Mouse (Mus musculus): ENCODE results near the gene Tmem233. TPM values are rescaled to one million over a fixed set of nuclear protein-coding genes. Genes with fewer than 3 reads are reported as not detected.

Tmem233 gene
- polyA plus RNA-seq, 1 experiment from 2014 or later = not detected

DNA sequence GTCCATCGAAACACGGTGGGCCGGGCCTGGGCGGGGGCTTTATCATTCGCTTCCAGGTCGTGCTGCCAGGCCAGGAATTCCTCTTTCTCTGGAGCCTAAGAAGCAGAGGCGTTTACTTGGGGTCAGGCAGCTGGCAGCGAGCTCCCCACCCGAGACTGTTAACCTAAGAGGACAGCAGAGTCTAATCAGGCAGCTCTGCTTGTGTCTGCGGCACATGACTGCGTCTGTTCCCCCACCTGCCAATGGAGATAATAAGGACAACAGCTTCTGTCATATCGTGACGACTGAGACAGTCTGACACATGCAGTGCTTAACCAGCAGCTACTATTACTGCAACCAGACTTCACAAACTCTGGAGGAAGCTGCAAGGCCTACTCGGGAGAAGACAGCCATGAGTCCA is 61.5 kb downstream of the Tmem233 start:
- Histone ChIP-seq H3K27ac (ENCODE audit: low read depth) (peak overlapping the region; percentile 96), H3K4me3 (ENCODE audit: low read depth, low read length) (peak overlapping the region; percentile 95), H3K4me1 (ENCODE audit: insufficient read depth) (peaks cover 50% of the 10 kb centered on the region), H3K4me2 (ENCODE audit: low read depth, low read length) (peak overlapping the region; percentile 78), H3K9ac (replicated peaks) (peak overlapping the region; percentile 92), H3K27me3 (ENCODE audit: insufficient read depth, low read length) (no peaks in the 10 kb centered on the region), H3K36me3 (replicated peaks; ENCODE audit: insufficient read depth, low read length) (peaks cover 56% of the 10 kb centered on the region), H3K9me3 (ENCODE audit: low read length) (no peaks in the 10 kb centered on the region)
- 56% methylated on average over 14 of the region's 14 CpGs for WGBS (ENCODE audit: insufficient replicate concordance)
- TF ChIP-seq EP300 (IDR thresholded peaks at IDR 0.05; ENCODE audit: low read depth) = peak; percentile 94
- no peak for TF ChIP-seq CTCF (IDR thresholded peaks at IDR 0.05; ENCODE audit: low read depth)
- DNase-seq = peak; percentile 47
- peak; percentile 49 for ATAC-seq

DNA sequence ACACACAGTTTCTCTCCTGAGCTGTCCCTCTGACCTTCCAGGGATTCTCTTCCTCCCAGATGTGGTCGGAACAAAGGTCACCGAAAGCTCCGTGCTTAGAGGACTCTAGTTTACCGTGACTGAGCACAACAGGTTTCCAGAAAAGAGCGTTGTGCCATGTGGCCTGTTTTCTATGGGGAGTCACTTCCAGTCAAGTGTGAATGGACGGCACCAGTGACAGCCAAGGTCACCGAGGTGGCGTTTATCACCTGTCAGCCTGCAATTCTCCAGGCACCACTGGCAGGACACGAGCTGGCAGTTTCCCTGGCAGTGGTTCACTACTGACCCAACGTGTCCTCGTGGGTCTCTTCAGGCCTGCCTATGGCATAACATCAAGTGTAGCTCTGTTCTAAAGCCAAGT is 63.7 kb downstream of the Tmem233 start:
- DNase-seq (no peak), ATAC-seq (no peak)
- Histone ChIP-seq H3K36me3 (replicated peaks; ENCODE audit: insufficient read depth, low read length) (peaks cover 78% of the 10 kb centered on the region), H3K4me2 (ENCODE audit: low read depth, low read length) (0 out of 2 replicates have a peak overlapping the region, but pooled peaks have one; percentile 19), H3K9me3 (ENCODE audit: low read length) (no peaks in the 10 kb centered on the region), H3K27me3 (ENCODE audit: insufficient read depth, low read length) (no peaks in the 10 kb centered on the region), H3K4me1 (ENCODE audit: insufficient read depth) (peaks cover 39% of the 10 kb centered on the region), H3K27ac (ENCODE audit: low read depth) (peak overlapping the region; percentile 72), H3K9ac (replicated peaks) (0 out of 2 replicates have a peak overlapping the region, but pooled peaks have one; percentile 21), H3K4me3 (ENCODE audit: low read depth, low read length) (no peak overlapping the region)
- TF ChIP-seq CTCF (IDR thresholded peaks at IDR 0.05; ENCODE audit: low read depth) = no peak
- TF ChIP-seq EP300 (IDR thresholded peaks at IDR 0.05; ENCODE audit: low read depth) = no peak
- WGBS (ENCODE audit: insufficient replicate concordance) = 65% methylated on average over 11 of the region's 11 CpGs

DNA sequence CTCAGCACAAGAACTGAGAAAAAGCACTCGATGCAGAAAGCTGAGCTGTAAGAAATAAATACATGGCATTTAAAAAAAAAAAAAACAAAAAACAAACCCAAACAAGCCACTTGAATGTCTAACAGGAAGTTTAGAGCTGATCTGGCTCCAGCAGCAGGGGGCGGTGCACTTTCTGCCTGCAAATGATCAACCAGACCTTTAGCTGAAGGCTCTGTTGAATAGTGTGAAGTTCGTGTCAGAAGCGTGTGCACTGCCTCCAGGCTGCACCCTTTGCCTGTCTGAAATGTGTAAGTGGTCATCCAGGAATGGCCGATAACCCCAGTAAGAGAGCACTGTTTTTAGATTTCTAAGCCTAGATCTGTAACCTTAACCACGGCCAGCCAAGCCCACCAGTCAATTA is 64.3 kb downstream of the Tmem233 start:
- TF ChIP-seq CTCF (IDR thresholded peaks at IDR 0.05; ENCODE audit: low read depth) (peak; percentile 61), EP300 (IDR thresholded peaks at IDR 0.05; ENCODE audit: low read depth) (no peak)
- H3K36me3 ChIP-seq (replicated peaks; ENCODE audit: insufficient read depth, low read length) = peaks cover 84% of the 10 kb centered on the region
- ATAC-seq = no peak; the same call in 1 of the 2 replicates
- no peaks in the 10 kb centered on the region for H3K27me3 ChIP-seq (ENCODE audit: insufficient read depth, low read length)
- peaks cover 39% of the 10 kb centered on the region for H3K4me1 ChIP-seq (ENCODE audit: insufficient read depth)
- H3K4me2 ChIP-seq (ENCODE audit: low read depth, low read length) = 0 out of 2 replicates have a peak overlapping the region, but pooled peaks have one; percentile 2
- no peak overlapping the region for H3K4me3 ChIP-seq (ENCODE audit: low read depth, low read length)
- H3K9me3 ChIP-seq (ENCODE audit: low read length) = no peaks in the 10 kb centered on the region
- WGBS (ENCODE audit: insufficient replicate concordance) = 56% methylated on average over 6 of the region's 6 CpGs
- peak overlapping the region; percentile 72 for H3K27ac ChIP-seq (ENCODE audit: low read depth)
- H3K9ac ChIP-seq (replicated peaks) = 0 out of 2 replicates have a peak overlapping the region, but pooled peaks have one; percentile 21
- peak; percentile 62 for DNase-seq

DNA sequence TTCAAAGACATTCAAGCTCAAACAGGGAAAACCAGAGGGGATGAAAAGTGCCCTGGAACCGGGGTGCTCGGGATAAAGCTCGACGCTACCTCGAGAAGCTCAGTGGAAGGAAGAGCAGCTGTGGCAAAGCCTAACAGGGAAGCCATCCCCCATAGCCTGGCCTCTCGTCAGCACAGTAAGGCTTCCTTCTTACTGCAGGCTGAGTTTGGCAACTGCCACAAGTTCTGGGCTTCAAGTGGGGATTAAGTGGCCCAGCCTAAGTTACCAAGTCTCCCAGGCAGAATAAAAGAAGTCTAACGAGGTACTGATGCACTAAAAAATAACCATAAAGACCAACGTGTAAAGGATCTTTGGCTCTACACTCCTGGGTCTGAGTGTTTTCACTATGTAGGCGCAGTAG is 64.8 kb downstream of the Tmem233 start:
- ATAC-seq (no peak), DNase-seq (no peak)
- Histone ChIP-seq H3K4me1 (ENCODE audit: insufficient read depth) (peaks cover 39% of the 10 kb centered on the region), H3K9ac (replicated peaks) (no peak overlapping the region), H3K4me3 (ENCODE audit: low read depth, low read length) (no peak overlapping the region), H3K27ac (ENCODE audit: low read depth) (no peak overlapping the region), H3K9me3 (ENCODE audit: low read length) (no peaks in the 10 kb centered on the region), H3K27me3 (ENCODE audit: insufficient read depth, low read length) (no peaks in the 10 kb centered on the region), H3K36me3 (replicated peaks; ENCODE audit: insufficient read depth, low read length) (peaks cover 89% of the 10 kb centered on the region), H3K4me2 (ENCODE audit: low read depth, low read length) (no peak overlapping the region)
- TF ChIP-seq CTCF (IDR thresholded peaks at IDR 0.05; ENCODE audit: low read depth) (no peak), EP300 (IDR thresholded peaks at IDR 0.05; ENCODE audit: low read depth) (no peak)
- WGBS (ENCODE audit: insufficient replicate concordance) = 91% methylated on average over 9 of the region's 9 CpGs

DNA sequence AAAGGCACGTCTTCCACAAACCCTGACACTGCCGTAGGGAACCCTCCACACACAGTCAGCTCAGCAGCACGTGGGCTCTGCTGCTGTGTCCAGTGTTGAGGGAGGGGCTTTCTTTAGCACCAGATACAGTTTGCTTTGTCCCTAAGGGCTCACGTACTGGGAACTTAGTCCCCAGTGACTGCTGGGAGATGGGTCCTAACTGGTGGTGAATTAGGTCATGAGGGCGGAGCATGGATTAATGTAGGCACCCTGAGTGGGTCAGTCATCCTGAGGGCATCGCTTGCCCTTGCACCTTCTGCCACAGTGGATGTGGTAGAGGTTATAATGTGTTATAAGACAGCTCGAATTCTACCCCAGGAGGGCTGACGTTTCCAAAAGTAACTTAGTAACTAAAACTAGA is 65.7 kb downstream of the Tmem233 start:
- WGBS (ENCODE audit: insufficient replicate concordance) = 94% methylated on average over 8 of the region's 8 CpGs
- TF ChIP-seq CTCF (IDR thresholded peaks at IDR 0.05; ENCODE audit: low read depth) (no peak), EP300 (IDR thresholded peaks at IDR 0.05; ENCODE audit: low read depth) (no peak)
- no peak overlapping the region for H3K9ac ChIP-seq (replicated peaks)
- no peaks in the 10 kb centered on the region for H3K9me3 ChIP-seq (ENCODE audit: low read length)
- H3K36me3 ChIP-seq (replicated peaks; ENCODE audit: insufficient read depth, low read length) = peaks cover 92% of the 10 kb centered on the region
- H3K4me2 ChIP-seq (ENCODE audit: low read depth, low read length) = no peak overlapping the region
- ATAC-seq (no peak), DNase-seq (no peak)
- H3K4me3 ChIP-seq (ENCODE audit: low read depth, low read length) = no peak overlapping the region
- peaks cover 34% of the 10 kb centered on the region for H3K4me1 ChIP-seq (ENCODE audit: insufficient read depth)
- no peaks in the 10 kb centered on the region for H3K27me3 ChIP-seq (ENCODE audit: insufficient read depth, low read length)
- H3K27ac ChIP-seq (ENCODE audit: low read depth) = no peak overlapping the region

DNA sequence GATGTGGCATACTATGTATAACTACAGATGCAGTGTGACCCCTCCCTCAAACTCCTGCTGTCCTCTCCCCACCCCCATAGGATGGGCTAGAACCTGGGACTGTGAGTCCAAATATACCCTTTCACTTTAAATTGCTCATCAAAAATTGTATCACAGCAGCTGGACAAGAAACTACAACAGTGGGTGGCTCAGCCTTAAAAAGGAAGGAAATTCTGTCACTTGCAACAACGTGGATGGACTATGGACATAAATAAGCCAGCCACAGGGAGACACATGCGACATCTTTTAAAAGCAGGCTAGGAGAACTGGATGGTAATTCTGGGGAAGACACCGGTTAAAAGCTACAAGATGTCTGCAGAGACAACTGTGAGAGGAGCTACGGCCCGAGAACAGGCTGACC is 66.5 kb downstream of the Tmem233 start:
- H3K4me1 ChIP-seq (ENCODE audit: insufficient read depth) = peaks cover 25% of the 10 kb centered on the region
- no peaks in the 10 kb centered on the region for H3K9me3 ChIP-seq (ENCODE audit: low read length)
- TF ChIP-seq EP300 (IDR thresholded peaks at IDR 0.05; ENCODE audit: low read depth) (no peak), CTCF (IDR thresholded peaks at IDR 0.05; ENCODE audit: low read depth) (no peak)
- WGBS (ENCODE audit: insufficient replicate concordance) = 86% methylated on average over 5 of the region's 5 CpGs
- ATAC-seq = no peak
- H3K9ac ChIP-seq (replicated peaks) = no peak overlapping the region
- no peak for DNase-seq
- H3K4me3 ChIP-seq (ENCODE audit: low read depth, low read length) = no peak overlapping the region
- H3K4me2 ChIP-seq (ENCODE audit: low read depth, low read length) = no peak overlapping the region
- H3K36me3 ChIP-seq (replicated peaks; ENCODE audit: insufficient read depth, low read length) = peaks cover 85% of the 10 kb centered on the region
- H3K27ac ChIP-seq (ENCODE audit: low read depth) = no peak overlapping the region
- no peaks in the 10 kb centered on the region for H3K27me3 ChIP-seq (ENCODE audit: insufficient read depth, low read length)
